Mouse (Mus musculus): ENCODE data around the gene Fbxo21. TPM values are rescaled to one million over a fixed set of nuclear protein-coding genes. Genes with fewer than 3 reads are reported as not detected.

The Fbxo21 gene
- polyA plus RNA-seq, 1 experiment from 2014 or later, result 80.2 TPM

Other genes with a start within 250 kb of the Fbxo21 start
- 0.69 and 0.73 TPM in 2 replicates for gene Nos1, start 195.7 kb upstream of the Fbxo21 start, polyA plus RNA-seq (2014; fragmentation: Nextera tagmentation; extraction: Ambion mirVana)
- gene Tesc, start 51.0 kb downstream of the Fbxo21 start, polyA plus RNA-seq (2014; fragmentation: Nextera tagmentation; extraction: Ambion mirVana), result 0.63 and 1.4 TPM in 2 replicates
- gene Fbxw8, start 178.7 kb downstream of the Fbxo21 start, polyA plus RNA-seq (2014; fragmentation: Nextera tagmentation; extraction: Ambion mirVana), result 20.5 and 21.4 TPM in 2 replicates
- gene Hrk, start 187.9 kb downstream of the Fbxo21 start, polyA plus RNA-seq (2014; fragmentation: Nextera tagmentation; extraction: Ambion mirVana), result 0.68 and 0.90 TPM in 2 replicates